Mouse (Mus musculus) regulatory T cell (primary cell): ENCODE measurements around the gene Dennd5b.

ENCODE experiments used
- in situ Hi-C: fragments of 300-600 bp; cut with MboI, MseI; formaldehyde crosslinking; loops from one replicate; pipeline ENCODE4 v1.15.1; 2025; ENCODE audit warnings: high pct_unique_total_duplicates

The Dennd5b gene

GRCm38 (mm10) chr6:149103451-149103850 is 2.0 kb upstream of the Dennd5b start:
- in situ Hi-C loops, result no loop called here

GRCm38 (mm10) chr6:149101943-149102243 is 413 bp upstream of the Dennd5b start:
- in situ Hi-C loops, result no loop called here

- in situ Hi-C loops, result no loop called here
Measured at GRCm38 (mm10) chr6:149100174-149101075, 1.1 kb downstream of the Dennd5b start.

DNA sequence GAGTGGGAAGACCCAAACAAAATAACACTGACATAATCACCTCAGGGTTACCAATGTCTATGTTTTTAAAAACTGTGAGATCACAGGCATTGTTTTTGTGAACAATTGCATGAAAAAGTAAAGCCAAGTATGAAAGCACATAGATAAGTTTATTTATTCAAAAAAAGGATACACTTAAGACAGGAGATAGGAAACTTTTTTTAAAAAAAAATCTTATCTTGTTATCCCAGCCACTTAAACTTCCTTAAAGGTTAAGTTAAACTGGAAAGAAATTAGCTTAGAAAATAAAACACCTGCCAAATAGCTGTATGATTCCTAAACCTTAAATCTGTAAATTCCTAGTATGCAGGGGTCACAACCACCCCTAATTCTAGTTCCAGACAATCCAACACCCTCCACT is 2.5 kb downstream of the Dennd5b start:
- in situ Hi-C loops, result no loop called here

DNA sequence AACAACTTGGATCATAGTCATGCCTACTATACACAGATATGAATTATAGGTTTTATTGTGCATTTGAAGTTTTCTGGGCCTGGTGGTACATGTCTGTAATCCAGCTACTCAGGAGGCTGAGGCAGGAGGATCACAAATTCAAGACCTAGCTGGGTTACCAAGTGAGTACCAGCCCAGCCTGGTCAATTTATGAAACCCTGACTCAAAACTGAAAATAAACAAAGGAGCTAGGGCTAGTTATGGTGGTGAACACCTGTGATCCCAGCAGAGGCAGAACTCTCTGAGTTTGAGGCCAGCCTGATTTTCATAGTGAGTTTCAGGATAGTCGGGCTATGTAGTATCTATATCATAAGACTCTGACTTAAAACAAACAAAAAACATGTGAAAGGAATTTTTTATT is 4.2 kb downstream of the Dennd5b start:
- in situ Hi-C loops, result no loop called here

DNA sequence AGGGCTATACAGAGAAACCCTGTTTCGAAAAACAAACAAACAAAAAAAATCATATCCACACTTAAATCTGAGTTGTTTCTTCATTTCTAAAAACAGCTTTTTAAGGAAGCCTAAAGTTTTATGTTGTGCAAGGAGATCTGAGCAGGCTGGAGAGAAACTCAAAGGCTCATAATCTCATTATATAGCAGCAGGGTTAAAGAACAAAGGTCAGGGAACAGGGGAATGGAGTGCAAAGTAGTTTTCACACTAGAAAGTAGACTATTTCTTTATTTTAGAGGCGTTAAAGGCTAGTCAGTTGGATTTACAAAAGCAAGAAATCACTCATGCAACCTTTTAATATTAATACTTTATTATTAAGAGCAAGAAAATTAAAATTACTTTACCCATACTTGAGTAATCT is 5.2 kb downstream of the Dennd5b start:
- in situ Hi-C loops, result no loop called here

DNA sequence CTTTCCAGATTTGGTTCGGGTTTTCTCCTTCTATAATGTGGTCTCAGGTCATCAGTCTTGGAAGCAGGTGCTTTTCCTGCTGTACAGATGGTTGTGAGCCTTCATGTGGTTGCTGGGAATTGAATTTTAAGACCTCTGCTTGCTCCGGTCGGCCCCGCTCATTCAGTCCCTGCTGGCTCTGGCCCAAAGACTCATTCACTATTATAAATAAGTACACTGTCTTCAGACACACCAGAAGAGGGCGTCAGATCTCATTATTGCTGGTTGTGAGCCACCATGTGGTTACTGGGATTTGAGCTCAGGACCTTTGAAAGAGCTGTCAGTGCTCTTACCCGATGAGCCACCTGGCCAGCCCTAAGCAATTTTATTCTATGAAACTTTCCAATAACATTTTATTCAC is 6.1 kb downstream of the Dennd5b start:
- in situ Hi-C loops, result no loop called here

DNA sequence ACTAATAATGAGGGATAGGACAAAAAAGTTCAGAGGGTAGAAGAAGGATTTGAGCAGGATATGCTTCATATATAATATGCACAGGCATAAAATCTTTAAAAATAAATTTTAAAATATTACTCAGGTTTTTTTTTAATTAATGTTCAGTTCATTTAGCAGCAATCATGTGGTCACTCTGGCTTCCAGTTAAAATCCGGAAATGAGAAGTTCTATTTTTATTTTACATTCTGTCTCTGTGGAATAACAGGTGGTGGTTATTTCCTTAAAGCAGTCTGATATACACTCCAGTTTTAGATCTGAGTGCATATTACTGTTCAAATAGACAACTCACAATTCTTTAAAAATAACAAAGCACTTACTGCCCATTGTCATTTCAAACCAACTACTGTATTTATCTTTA is 6.9 kb downstream of the Dennd5b start:
- in situ Hi-C loops, result no loop called here

- in situ Hi-C loops, result no loop called here
Measured at GRCm38 (mm10) chr6:149093465-149093864, 8.0 kb downstream of the Dennd5b start.

DNA sequence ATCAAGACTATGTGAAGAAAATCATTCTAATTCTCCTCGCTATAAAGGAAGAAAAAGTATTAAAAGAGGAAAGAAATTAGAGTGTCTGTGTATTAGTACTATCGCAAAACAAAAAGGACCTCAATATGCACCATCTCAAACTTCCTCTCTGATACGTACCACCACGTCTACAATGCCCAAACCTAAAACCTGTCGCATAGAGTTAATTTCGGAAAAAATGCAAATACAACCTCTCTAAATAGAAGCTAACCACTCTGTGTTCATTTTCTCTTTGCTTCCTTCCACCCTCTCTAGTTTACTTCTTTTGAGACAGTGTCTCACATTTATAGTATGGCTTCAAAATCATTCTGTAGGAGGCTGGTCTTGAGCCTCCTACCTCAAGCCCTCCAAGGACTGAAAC is 9.1 kb downstream of the Dennd5b start:
- in situ Hi-C loops, result no loop called here

DNA sequence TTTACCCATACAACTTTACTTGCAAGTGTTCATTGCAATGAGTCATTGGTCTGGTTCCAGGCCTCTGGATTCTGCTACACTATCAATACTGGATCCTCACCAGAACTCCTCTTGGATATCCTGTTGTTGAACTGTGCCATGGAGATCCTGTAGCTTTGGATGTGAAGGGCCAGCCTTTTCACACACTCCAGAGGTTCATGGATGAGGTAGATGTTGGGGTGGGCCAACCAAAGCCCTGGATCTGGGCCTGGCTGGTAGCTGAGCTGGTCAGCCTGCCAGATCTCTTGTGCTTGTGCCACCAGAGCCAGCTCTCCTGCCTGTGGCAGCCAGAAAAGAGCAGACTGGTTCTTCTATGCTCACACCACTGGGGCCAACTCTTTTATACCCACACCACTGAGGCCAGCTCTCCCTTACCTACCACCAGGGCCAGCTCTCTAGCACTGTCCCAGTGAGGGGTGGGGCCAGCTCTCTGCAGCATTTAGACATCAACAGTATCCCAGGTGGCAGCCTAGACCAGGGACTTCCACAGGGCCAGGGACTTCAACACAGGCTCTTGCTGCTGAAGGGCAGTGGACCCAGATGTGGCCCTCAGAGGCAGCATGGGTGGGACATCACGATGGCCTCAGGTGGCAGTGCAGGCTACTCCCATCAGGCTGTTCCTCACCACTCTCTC is 24.2 kb downstream of the Dennd5b start:
- in situ Hi-C loops, result no loop called here

DNA sequence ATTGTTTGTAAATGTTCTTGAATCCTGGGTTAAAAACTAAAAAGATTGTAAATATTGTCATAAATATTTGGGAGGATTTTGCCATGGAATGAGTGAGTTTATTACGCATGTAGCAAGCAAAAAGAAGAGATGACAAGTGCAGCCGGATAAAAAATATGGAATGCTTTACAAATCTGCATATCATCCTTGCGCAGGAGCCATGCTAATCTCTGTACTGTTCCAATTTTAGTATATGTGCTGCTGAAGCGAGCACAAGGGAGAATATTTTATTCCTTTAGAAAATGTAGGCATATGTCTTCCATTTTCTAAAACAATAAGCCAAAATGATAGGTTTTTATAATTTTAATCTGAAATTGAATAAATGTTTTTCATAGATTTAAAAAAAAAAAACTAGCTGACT is 27.6 kb downstream of the Dennd5b start:
- in situ Hi-C loops, result no loop called here

- in situ Hi-C loops, result no loop called here
Measured at GRCm38 (mm10) chr6:149072873-149073272, 28.6 kb downstream of the Dennd5b start.

DNA sequence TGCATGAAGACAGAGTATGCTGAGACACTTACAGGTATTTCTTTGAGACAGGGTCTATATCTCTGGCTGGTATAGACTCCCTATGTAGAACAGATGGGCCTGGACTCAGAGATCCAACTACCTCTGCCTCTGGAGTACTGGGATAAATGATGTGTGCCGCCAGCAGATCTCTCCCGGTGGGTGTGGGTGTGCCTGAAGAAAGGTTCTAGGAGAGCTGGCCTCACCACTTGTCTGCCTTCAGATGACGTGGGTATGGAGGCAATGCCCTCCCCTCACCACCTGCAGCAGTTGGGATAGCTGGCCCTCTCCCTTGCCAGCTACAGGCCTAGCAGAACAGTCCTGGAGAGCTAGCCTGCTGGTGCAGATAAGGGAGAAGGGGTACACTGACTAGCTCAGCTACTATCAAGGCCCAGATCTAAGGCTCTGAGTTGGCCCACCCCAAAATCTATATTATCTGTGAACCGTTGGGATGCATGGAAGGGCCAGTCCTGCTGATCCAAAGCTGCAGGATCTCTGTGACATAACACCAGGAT is 30.8 kb downstream of the Dennd5b start:
- in situ Hi-C loops, result no loop called here

GRCm38 (mm10) chr6:149063382-149063781 is 38.1 kb downstream of the Dennd5b start:
- in situ Hi-C loops, result no loop called here

DNA sequence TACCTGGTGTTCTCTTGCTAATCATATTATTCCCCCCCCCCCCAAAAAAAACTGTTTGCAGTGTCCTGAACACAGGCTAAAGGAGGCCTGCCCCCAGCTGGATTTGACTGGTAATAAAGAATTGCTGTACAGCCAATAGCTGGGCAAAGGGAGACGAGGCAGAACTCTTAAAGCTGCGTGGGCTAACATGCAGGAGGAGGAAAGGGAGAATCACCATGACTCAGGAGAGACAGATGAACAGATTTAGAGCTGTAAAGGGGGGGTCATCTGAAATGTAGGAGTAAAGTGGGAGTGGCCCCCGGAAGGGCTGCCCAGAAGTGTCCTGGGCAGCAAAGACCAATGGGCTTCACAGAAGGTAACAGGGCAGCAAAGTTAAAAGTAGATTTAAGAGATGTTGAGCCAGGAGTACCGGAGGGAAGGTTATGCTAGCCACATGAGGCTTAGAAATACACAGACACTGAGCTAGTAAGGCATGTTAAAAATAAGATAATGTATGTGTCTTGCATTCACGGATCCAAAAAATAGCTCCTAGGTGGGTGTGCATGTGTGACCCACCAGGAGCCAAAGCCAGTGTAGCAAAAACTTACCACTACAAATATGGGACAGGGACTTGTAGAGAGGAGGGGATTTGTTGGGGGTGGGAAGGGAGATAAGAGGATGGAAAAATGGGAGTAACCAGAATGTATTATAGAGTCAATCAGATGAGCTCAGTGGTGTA is 40.7 kb downstream of the Dennd5b start:
- in situ Hi-C loops, result no loop called here

DNA sequence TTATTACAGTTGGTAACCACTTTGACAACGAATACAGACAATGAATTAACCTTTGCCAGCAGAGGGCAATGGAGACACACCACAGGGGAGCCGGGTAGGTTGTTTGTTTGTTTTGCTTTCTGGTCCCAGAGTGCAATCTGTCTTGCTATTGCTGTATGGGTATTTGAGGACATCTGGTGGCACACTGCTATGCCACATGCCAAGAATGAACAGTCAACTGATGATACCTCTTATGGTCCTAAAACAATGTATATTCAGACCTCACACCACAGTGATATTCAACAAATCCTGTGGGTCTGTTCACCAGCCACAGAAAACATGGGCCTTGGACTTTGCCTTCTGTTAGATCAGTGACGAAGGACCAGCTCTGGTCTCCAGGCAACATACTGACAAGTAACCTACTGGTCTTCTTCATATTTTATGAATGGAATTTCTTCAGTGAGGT is 43.5 kb downstream of the Dennd5b start:
- in situ Hi-C loops, result no loop called here

DNA sequence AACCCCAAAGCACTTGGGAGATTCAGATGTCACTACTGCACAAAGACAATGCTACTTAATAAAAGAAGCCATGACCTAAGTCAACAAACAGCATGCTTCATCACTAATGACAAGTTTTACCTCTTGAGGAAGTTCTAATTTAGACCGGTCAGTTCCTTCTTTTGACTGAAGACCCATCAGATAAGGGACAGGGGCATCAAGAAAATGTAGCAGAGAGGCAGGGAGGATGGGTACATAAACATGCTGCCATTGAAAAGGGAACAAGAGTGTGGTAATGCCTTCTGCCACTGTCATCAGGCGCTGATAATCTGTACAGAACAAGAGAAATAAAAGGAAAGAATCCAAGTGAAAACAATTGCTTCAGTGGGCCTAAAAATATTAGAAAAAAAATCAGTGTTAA is 46.7 kb downstream of the Dennd5b start:
- in situ Hi-C loops, result no loop called here

DNA sequence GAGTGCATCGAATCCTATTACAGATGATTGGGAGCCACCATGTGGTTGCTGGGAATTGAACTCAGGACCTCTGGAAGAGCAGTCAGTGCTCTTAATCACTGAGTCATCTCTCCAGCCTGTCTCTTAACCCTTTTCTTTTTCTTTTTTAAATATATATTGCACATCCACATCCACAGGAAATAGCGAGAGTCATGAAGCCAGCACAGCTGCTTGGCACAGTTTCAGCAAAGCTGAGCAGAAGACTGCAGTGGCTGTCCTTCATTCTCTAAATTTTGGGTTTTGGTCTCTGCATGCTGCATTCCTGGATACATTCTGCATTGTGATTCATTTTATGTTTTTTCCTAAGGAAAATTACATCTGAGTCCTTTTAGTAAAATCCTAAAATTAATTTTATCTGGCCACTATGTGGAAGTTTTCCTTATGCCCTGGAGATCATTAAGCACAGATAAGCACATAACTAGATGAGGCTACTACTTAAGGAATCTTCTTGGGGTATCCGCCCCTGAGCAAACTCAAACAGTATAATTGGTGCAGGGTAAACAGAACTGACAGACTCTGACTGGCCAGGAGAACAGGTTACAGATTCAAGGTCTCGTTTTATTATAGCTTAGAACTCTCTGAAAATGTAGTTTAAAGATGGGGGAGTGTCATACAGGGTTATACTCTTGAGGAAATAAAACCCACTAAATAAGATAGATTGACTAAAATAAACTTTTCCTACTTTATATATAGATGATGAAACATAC is 50.3 kb downstream of the Dennd5b start:
- in situ Hi-C loops, result no loop called here

DNA sequence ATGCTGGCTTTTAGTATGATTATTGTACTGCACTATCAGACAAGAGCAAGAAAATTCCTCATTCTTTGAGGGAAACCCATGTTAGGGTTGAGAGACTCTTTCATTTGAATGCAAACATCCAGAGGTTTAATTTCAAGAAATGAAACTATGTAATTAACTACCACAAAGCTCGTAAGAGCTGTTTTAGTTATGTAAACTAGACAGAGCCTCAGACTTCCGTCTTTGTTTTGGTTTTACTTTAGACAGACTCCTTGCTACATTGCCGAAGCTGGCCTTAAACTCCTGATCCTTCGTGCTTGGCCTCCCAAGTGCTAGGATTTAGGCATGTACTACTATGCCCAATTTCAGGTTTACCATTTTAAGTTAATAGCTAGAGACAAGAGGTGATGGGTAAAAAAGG is 61.4 kb downstream of the Dennd5b start:
- in situ Hi-C loops, result no loop called here

- in situ Hi-C loops, result no loop called here
Measured at GRCm38 (mm10) chr6:149032198-149032597, 69.3 kb downstream of the Dennd5b start.

DNA sequence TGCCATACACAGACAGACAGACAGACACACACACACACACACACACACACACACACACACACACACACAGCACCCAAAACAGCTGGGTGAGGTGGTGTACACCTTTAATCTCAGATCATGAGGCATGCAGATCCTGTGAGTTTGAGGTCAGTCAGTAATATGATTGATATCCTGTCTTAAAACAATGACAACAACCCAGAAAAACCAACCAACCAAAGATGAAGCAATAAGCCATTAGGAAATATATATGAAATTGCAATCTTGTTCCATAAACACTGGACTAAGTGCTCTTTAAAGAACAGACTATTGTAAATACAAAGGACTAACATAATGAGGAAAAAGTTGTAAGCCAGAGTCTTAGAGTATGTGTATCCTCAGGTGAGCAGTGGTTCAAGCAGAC is 70.1 kb downstream of the Dennd5b start:
- in situ Hi-C loops, result no loop called here
